Mouse (Mus musculus) lung, embryonic 16.5 days (tissue): Measurements from ENCODE around the gene Txnrd1. TPM values are rescaled to one million over a fixed set of nuclear protein-coding genes. Genes with fewer than 3 reads are reported as not detected.

Experiments
- ATAC-seq: fragments of 200-750 bp; cut with Nextera tagmentation; 2 replicates; pipeline ENCODE4 v1.8.0; 2017; ENCODE audit warnings: low read depth, mild to moderate bottlenecking, moderate library complexity
- H3K27ac ChIP-seq: fragments of 300-500 bp; sonication (generic); 2 replicates; pipeline ENCODE4 v1.5.1; 2014; ENCODE audit warnings: mild to moderate bottlenecking, control low read depth, low read length
- H3K27me3 ChIP-seq: fragments of 300-500 bp; sonication (generic); 2 replicates; pipeline ENCODE4 v1.6.1; 2014; ENCODE audit warnings: low read depth, low read length, mixed read lengths; ENCODE audit not compliant: control insufficient read depth, insufficient read depth
- H3K36me3 ChIP-seq: fragments of 300-500 bp; sonication (generic); 2 replicates; pipeline ENCODE4 v1.6.1; 2014; ENCODE audit warnings: low read length; ENCODE audit not compliant: control insufficient read depth, insufficient read depth
- H3K4me1 ChIP-seq: fragments of 300-500 bp; sonication (generic); replicated peaks from 2 replicates; pipeline ENCODE4 v1.6.1; 2014; ENCODE audit warnings: low read length, mixed read lengths; ENCODE audit not compliant: control insufficient read depth, insufficient read depth
- H3K4me2 ChIP-seq: fragments of 300-500 bp; sonication (generic); 2 replicates; pipeline ENCODE4 v1.6.1; 2014; ENCODE audit warnings: low read depth, low read length, control low read depth
- H3K4me3 ChIP-seq: fragments of 300-500 bp; sonication (generic); 2 replicates; pipeline ENCODE4 v1.5.1; 2014; ENCODE audit warnings: mild to moderate bottlenecking, low read length, control low read depth
- H3K9ac ChIP-seq: fragments of 300-500 bp; sonication (generic); 2 replicates; pipeline ENCODE4 v1.6.1; 2014; ENCODE audit warnings: low read length, control low read depth
- H3K9me3 ChIP-seq: fragments of 300-500 bp; sonication (generic); 2 replicates; pipeline ENCODE4 v1.6.1; 2016; ENCODE audit warnings: low read length; ENCODE audit not compliant: control insufficient read depth
- WGBS: fragments of 180-500 bp; shearing (Covaris S2); extraction: QIAGEN DNeasy Blood & Tissue Kit; methylation state at CpG from one replicate; pipeline ENCODE4 v1.1.7; 2014; 5-methylcytosine and 5-hydroxymethylcytosine counted together
- polyA plus RNA-seq: library from polyadenylated mRNA; unstranded; fragments of >200 nt; fragmentation: Nextera tagmentation; extraction: Ambion mirVana; gene quantifications from 2 replicates; pipeline ENCODE4 v1.2.1, GENCODE M21; 2015

Txnrd1 gene
- polyA plus RNA-seq, 1 experiment from 2014 or later: 102 TPM

DNA sequence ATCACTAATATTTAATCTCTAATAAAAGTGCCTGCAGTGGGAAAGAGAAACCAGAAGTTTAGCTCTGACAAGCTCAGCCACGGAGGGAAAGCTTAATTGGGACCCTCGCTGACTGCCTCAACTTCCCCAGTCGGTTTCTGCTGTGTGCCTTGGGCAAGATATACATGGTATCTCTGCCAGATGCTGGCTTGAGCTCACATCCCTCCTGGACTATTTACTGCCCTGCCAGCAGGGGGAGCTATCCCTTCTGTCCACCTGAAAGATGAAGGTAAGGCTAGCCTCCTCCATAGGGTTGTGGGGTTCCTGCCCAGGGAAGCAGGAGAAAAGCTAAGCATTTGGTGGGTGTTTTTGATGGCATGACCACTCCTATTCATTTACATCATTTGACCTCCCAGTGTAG lies 76.4 kb downstream of the Txnrd1 start:
- Histone ChIP-seq H3K4me2 (no peak overlapping the region), H3K27ac (no peak overlapping the region), H3K27me3 (no peaks in the 10 kb centered on the region), H3K36me3 (no peaks in the 10 kb centered on the region), H3K4me3 (no peak overlapping the region), H3K9me3 (no peaks in the 10 kb centered on the region), H3K9ac (no peak overlapping the region), H3K4me1 (no peaks in the 10 kb centered on the region; the same call in 1 of the 2 replicates)
- 71% methylated on average over 3 of the region's 3 CpGs for WGBS
- no peak for ATAC-seq

- no peak overlapping the region for H3K9ac ChIP-seq
- no peak for ATAC-seq
- no peaks in the 10 kb centered on the region for H3K36me3 ChIP-seq
- no peaks in the 10 kb centered on the region for H3K9me3 ChIP-seq
- no peak overlapping the region for H3K4me2 ChIP-seq
- WGBS: 59% methylated on average over 4 of the region's 4 CpGs
- H3K27ac ChIP-seq: no peak overlapping the region
- no peaks in the 10 kb centered on the region for H3K27me3 ChIP-seq
- H3K4me3 ChIP-seq: no peak overlapping the region
- no peaks in the 10 kb centered on the region; the same call in 1 of the 2 replicates for H3K4me1 ChIP-seq
Measured at GRCm38 (mm10) chr10:82913238-82913637, 79.5 kb downstream of the Txnrd1 start.

DNA sequence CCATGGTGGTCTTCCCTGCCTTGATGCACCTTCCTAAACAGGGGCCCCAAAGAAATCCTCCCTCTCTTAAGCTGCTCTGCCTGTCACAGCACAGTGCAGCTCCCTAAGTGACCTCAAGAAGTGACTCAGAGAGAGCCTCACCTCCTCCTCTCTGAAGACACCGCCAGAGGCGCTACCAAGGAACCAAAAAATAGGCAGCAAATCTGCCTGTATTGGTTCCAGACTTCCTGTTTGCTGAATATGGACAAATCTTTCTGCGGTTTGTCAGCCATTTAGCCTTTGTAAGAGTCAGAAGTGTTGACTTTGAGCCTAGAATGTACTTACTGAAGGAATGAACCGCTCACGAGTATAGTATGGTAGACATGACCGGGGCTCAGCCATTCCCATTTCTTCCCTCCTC lies 80.0 kb downstream of the Txnrd1 start:
- no peaks in the 10 kb centered on the region; the same call in 1 of the 2 replicates for H3K4me1 ChIP-seq
- WGBS: 72% methylated on average over 6 of the region's 6 CpGs
- H3K4me3 ChIP-seq: no peak overlapping the region
- H3K9ac ChIP-seq: no peak overlapping the region
- no peaks in the 10 kb centered on the region for H3K36me3 ChIP-seq
- no peaks in the 10 kb centered on the region for H3K27me3 ChIP-seq
- ATAC-seq: no peak
- H3K4me2 ChIP-seq: no peak overlapping the region
- no peaks in the 10 kb centered on the region for H3K9me3 ChIP-seq
- H3K27ac ChIP-seq: no peak overlapping the region

GRCm38 (mm10) chr10:82918675-82919074 lies 84.9 kb downstream of the Txnrd1 start:
- H3K4me2 ChIP-seq: no peak overlapping the region
- H3K9ac ChIP-seq: no peak overlapping the region
- WGBS: 40% methylated on average over 2 of the region's 2 CpGs
- no peak overlapping the region for H3K27ac ChIP-seq
- no peak for ATAC-seq
- H3K4me1 ChIP-seq: no peaks in the 10 kb centered on the region
- H3K9me3 ChIP-seq: no peaks in the 10 kb centered on the region
- no peaks in the 10 kb centered on the region for H3K36me3 ChIP-seq
- no peaks in the 10 kb centered on the region for H3K27me3 ChIP-seq
- H3K4me3 ChIP-seq: no peak overlapping the region

GRCm38 (mm10) chr10:82919404-82919980 lies 85.7 kb downstream of the Txnrd1 start:
- Histone ChIP-seq H3K27me3 (no peaks in the 10 kb centered on the region), H3K4me3 (no peak overlapping the region), H3K4me1 (no peaks in the 10 kb centered on the region), H3K27ac (no peak overlapping the region), H3K4me2 (no peak overlapping the region), H3K9ac (no peak overlapping the region), H3K36me3 (no peaks in the 10 kb centered on the region), H3K9me3 (no peaks in the 10 kb centered on the region)
- WGBS: 70% methylated on average over 4 of the region's 4 CpGs
- no peak for ATAC-seq

- H3K27ac ChIP-seq: no peak overlapping the region
Measured at GRCm38 (mm10) chr10:82923547-82923946, 89.8 kb downstream of the Txnrd1 start.

DNA sequence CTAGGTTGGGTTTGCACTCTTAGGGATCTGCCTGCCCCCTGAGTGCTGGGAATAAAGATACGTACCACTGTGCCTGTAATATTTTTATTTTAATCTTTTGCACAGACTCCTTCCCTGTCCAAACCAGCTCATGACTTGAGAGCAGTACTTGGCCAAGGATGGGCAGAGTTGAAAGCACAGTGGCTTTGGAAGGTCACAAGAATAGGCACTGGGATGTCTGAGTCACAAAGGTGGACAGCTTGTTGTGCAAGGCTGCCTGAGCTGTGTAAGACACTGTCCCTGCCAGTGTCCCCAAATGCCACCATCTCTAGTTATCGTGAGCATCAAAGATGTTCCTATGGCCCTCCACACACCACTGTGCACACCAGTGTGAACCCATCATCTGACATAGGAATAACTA lies 91.0 kb downstream of the Txnrd1 start:
- Histone ChIP-seq H3K4me1 (no peaks in the 10 kb centered on the region), H3K27ac (no peak overlapping the region), H3K27me3 (no peaks in the 10 kb centered on the region), H3K36me3 (no peaks in the 10 kb centered on the region), H3K4me2 (no peak overlapping the region), H3K4me3 (no peak overlapping the region), H3K9ac (no peak overlapping the region), H3K9me3 (no peaks in the 10 kb centered on the region)
- ATAC-seq: no peak
- WGBS: 92% methylated on average over 2 of the region's 2 CpGs

More at GRCm38 (mm10) chr10:82923547-82923946, 89.8 kb downstream of the Txnrd1 start:
- 48% methylated on average over 3 of the region's 3 CpGs for WGBS
- Histone ChIP-seq H3K36me3 (no peaks in the 10 kb centered on the region), H3K9ac (no peak overlapping the region), H3K27me3 (no peaks in the 10 kb centered on the region), H3K4me1 (no peaks in the 10 kb centered on the region), H3K4me2 (no peak overlapping the region), H3K9me3 (no peaks in the 10 kb centered on the region), H3K4me3 (no peak overlapping the region)
- no peak for ATAC-seq

DNA sequence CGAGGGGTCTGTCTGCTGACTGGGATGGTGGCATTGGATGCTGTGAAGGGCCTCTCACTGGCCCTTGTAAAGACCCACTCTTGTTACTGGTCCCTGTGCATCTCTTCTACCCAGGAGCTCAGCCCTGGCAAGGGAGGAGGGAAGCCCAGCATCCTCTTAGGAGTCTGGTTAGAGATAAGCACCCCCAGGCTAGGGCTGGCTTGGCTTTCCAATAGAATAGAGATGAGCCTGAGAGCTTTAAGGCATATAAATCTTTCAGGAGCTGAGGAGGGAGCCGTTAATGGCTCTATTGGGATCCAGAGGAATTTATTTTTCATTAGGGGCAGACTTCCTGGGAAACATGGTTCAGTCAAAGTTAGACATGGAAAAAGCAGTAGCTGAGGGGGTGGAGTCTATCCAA lies 91.9 kb downstream of the Txnrd1 start:
- Histone ChIP-seq H3K36me3 (no peaks in the 10 kb centered on the region), H3K9me3 (no peaks in the 10 kb centered on the region), H3K4me3 (no peak overlapping the region), H3K9ac (no peak overlapping the region), H3K27me3 (no peaks in the 10 kb centered on the region), H3K27ac (no peak overlapping the region), H3K4me2 (no peak overlapping the region), H3K4me1 (no peaks in the 10 kb centered on the region)
- no peak for ATAC-seq
- WGBS: 72% methylated on average over 2 of the region's 2 CpGs

- Histone ChIP-seq H3K27me3 (no peaks in the 10 kb centered on the region), H3K9ac (no peak overlapping the region), H3K4me2 (no peak overlapping the region), H3K4me3 (no peak overlapping the region), H3K36me3 (no peaks in the 10 kb centered on the region), H3K27ac (no peak overlapping the region), H3K4me1 (no peaks in the 10 kb centered on the region), H3K9me3 (no peaks in the 10 kb centered on the region; the same call in 1 of the 2 replicates)
- no peak for ATAC-seq
- WGBS: 70% methylated on average over 13 of the region's 13 CpGs
Measured at GRCm38 (mm10) chr10:82935018-82935633, 101.4 kb downstream of the Txnrd1 start.
